Mouse (Mus musculus) stomach, postnatal 0 days (tissue): ENCODE results near the gene Syt1.

Experiments
- CTCF ChIP-seq: IDR thresholded peaks from 2 replicates; pipeline ENCODE4 v1.5.1; 2016; ENCODE audit warnings: antibody characterized with exemption, low read depth, mild to moderate bottlenecking, moderate library complexity
- EP300 ChIP-seq: optimal IDR thresholded peaks from 2 replicates; pipeline ENCODE3; 2016; ENCODE audit warnings: antibody characterized with exemption

DNA sequence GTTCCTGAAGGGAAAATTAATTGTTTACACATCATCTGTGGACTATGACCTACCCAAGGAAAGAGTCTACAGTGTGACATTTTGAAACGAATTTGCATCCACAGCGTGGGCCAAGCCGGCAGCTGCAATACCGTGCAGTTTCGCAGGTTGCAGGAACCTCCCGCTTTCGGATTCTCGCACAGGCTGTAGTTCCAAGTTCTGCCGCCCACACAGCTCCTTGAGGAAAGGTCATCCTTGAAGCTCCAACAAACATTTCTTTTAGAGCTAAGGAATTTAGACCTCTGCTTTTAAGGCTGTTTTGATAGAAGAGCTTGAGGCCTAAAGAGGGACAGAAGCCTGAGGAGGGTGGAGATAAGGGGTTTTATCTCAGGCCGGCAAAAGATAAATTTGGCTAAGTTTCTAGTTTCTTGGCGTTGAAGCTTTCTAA is 556.1 kb downstream of the Syt1 start:
- TF ChIP-seq CTCF (0 out of 2 replicates have a peak, but pooled peaks have one; percentile 4), EP300 (no peak)
